Mouse (Mus musculus): ENCODE measurements around the gene Acbd4. TPM values are rescaled to one million over a fixed set of nuclear protein-coding genes. Genes with fewer than 3 reads are reported as not detected.

The Acbd4 gene
- polyA plus RNA-seq, 1 experiment from 2014 or later: 28.6 TPM

DNA sequence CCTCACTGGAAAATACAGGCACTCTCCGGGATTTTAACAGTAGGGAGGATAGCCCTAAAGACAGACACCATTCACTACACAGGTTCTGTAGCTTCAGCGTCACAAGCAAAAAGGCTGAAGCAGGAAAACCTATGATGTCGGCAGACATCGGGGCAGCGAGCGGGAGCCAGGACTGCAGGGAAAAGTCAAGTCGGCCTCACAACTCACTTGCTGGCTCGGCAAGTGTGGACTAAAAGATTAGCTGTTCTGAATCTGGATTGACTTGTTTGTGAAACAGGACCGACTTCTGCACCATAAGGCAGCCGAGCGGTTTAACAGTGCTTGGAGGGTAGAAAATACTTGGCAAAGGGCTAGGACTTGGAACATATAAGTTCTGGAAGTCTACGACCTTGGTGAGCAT is 11.5 kb downstream of the Acbd4 start:
- Histone ChIP-seq H3K27me3 (ENCODE audit: control insufficient read depth, insufficient read depth, low read length) (no peaks in the 10 kb centered on the region), H3K4me3 (ENCODE audit: low read depth, low read length) (no peak overlapping the region), H3K27ac (replicated peaks) (peak overlapping the region; percentile 91), H3K9ac (ENCODE audit: low read length) (peak overlapping the region; percentile 69; the same call in 1 of the 2 replicates), H3K9me3 (ENCODE audit: control insufficient read depth, low read length) (no peaks in the 10 kb centered on the region), H3K36me3 (ENCODE audit: control insufficient read depth, insufficient read depth, low read length) (no peaks in the 10 kb centered on the region), H3K4me1 (replicated peaks; ENCODE audit: control insufficient read depth, insufficient read depth) (peaks cover 18% of the 10 kb centered on the region), H3K4me2 (replicated peaks; ENCODE audit: low read depth) (0 out of 2 replicates have a peak overlapping the region, but pooled peaks have one; percentile 70)
- no peak for TF ChIP-seq CTCF (IDR thresholded peaks at IDR 0.05; ENCODE audit: low read depth)
- TF ChIP-seq EP300 (optimal IDR thresholded peaks at IDR 0.05): no peak
- 31% methylated on average over 12 of the region's 12 CpGs for WGBS
- peak; percentile 25 for DNase-seq (ENCODE audit: low spot score)
- no peak for ATAC-seq (ENCODE audit: low FRiP score, low TSS enrichment)

GRCm38 (mm10) chr11:103113771-103114170 is 12.3 kb downstream of the Acbd4 start:
- Histone ChIP-seq H3K4me1 (replicated peaks; ENCODE audit: control insufficient read depth, insufficient read depth) (peaks cover 21% of the 10 kb centered on the region), H3K4me3 (ENCODE audit: low read depth, low read length) (no peak overlapping the region), H3K4me2 (replicated peaks; ENCODE audit: low read depth) (no peak overlapping the region), H3K27me3 (ENCODE audit: control insufficient read depth, insufficient read depth, low read length) (no peaks in the 10 kb centered on the region), H3K27ac (replicated peaks) (peak overlapping the region; percentile 91; the same call in 1 of the 2 replicates), H3K9ac (ENCODE audit: low read length) (no peak overlapping the region), H3K36me3 (ENCODE audit: control insufficient read depth, insufficient read depth, low read length) (no peaks in the 10 kb centered on the region), H3K9me3 (ENCODE audit: control insufficient read depth, low read length) (no peaks in the 10 kb centered on the region)
- no peak for ATAC-seq (ENCODE audit: low FRiP score, low TSS enrichment)
- DNase-seq (ENCODE audit: low spot score): no peak
- TF ChIP-seq EP300 (optimal IDR thresholded peaks at IDR 0.05) (no peak), CTCF (IDR thresholded peaks at IDR 0.05; ENCODE audit: low read depth) (no peak)
- 66% methylated on average over 4 of the region's 4 CpGs for WGBS

DNA sequence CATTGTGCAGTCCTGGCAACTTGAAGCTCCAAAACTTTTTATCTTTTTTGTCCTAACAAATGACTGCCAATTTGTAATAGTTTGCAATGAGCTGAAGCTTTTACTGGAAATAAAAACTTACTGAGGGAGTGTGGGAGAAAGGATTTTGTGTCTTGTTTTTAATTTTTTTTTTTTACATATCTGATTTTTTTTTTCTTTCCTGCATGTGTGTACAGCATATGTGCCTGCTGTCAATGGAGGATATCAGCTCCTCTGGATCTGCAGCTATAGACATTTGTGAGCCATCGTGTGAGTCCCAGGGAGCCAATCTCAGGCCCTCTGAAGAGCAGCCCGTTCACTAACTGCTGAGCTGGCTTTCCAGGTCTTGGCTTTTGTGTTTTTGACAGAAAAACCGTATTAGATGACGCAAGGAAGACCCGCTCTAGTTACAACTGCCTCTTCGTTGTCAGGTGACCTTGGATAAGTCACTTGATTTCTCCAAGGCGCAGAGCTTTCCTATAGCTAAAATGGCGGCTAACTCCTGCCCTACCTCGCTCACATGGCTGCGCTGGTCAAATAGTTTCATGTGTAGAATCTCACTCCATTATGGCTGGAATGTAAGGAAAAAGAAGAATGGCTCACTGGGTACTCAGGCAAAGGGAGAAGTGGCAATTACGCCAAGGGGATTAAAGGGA is 12.9 kb downstream of the Acbd4 start:
- H3K36me3 ChIP-seq (ENCODE audit: control insufficient read depth, insufficient read depth, low read length): no peaks in the 10 kb centered on the region
- DNase-seq (ENCODE audit: low spot score) (no peak), ATAC-seq (ENCODE audit: low FRiP score, low TSS enrichment) (no peak)
- H3K4me1 ChIP-seq (replicated peaks; ENCODE audit: control insufficient read depth, insufficient read depth): peaks cover 21% of the 10 kb centered on the region
- H3K4me2 ChIP-seq (replicated peaks; ENCODE audit: low read depth): peak overlapping the region; percentile 66
- WGBS: 86% methylated on average over 11 of the region's 11 CpGs
- H3K9ac ChIP-seq (ENCODE audit: low read length): peak overlapping the region; percentile 80
- peak overlapping the region; percentile 94 for H3K27ac ChIP-seq (replicated peaks)
- no peaks in the 10 kb centered on the region for H3K9me3 ChIP-seq (ENCODE audit: control insufficient read depth, low read length)
- H3K27me3 ChIP-seq (ENCODE audit: control insufficient read depth, insufficient read depth, low read length): no peaks in the 10 kb centered on the region
- H3K4me3 ChIP-seq (ENCODE audit: low read depth, low read length): peak overlapping the region; percentile 53
- TF ChIP-seq CTCF (IDR thresholded peaks at IDR 0.05; ENCODE audit: low read depth) (no peak), EP300 (optimal IDR thresholded peaks at IDR 0.05) (no peak)

GRCm38 (mm10) chr11:103115163-103116007 is 13.9 kb downstream of the Acbd4 start:
- Histone ChIP-seq H3K4me2 (replicated peaks; ENCODE audit: low read depth) (peak overlapping the region; percentile 66), H3K27ac (replicated peaks) (peak overlapping the region; percentile 94), H3K9me3 (ENCODE audit: control insufficient read depth, low read length) (no peaks in the 10 kb centered on the region), H3K36me3 (ENCODE audit: control insufficient read depth, insufficient read depth, low read length) (no peaks in the 10 kb centered on the region), H3K27me3 (ENCODE audit: control insufficient read depth, insufficient read depth, low read length) (no peaks in the 10 kb centered on the region), H3K4me1 (replicated peaks; ENCODE audit: control insufficient read depth, insufficient read depth) (peaks cover 21% of the 10 kb centered on the region), H3K4me3 (ENCODE audit: low read depth, low read length) (peak overlapping the region; percentile 53), H3K9ac (ENCODE audit: low read length) (peak overlapping the region; percentile 80)
- ATAC-seq (ENCODE audit: low FRiP score, low TSS enrichment) (peak; percentile 69), DNase-seq (ENCODE audit: low spot score) (peak; percentile 82)
- TF ChIP-seq EP300 (optimal IDR thresholded peaks at IDR 0.05) (peak; percentile 95), CTCF (IDR thresholded peaks at IDR 0.05; ENCODE audit: low read depth) (no peak)
- WGBS: under 1% methylated on average over 34 of the region's 34 CpGs

- Histone ChIP-seq H3K36me3 (ENCODE audit: control insufficient read depth, insufficient read depth, low read length) (no peaks in the 10 kb centered on the region), H3K9me3 (ENCODE audit: control insufficient read depth, low read length) (no peaks in the 10 kb centered on the region), H3K27ac (replicated peaks) (peak within 1 kb of the TSS; percentile 94), H3K27me3 (ENCODE audit: control insufficient read depth, insufficient read depth, low read length) (no peaks in the 10 kb centered on the region), H3K4me1 (replicated peaks; ENCODE audit: control insufficient read depth, insufficient read depth) (peaks cover 21% of the 10 kb centered on the region), H3K9ac (ENCODE audit: low read length) (peak within 1 kb of the TSS; percentile 80), H3K4me3 (ENCODE audit: low read depth, low read length) (peak within 1 kb of the TSS; percentile 70), H3K4me2 (replicated peaks; ENCODE audit: low read depth) (peak within 1 kb of the TSS; percentile 86)
- ATAC-seq (ENCODE audit: low FRiP score, low TSS enrichment) (peak; percentile 95), DNase-seq (ENCODE audit: low spot score) (peak; percentile 100)
- under 1% methylated on average over 52 of the region's 53 CpGs for WGBS
- TF ChIP-seq EP300 (optimal IDR thresholded peaks at IDR 0.05) (no peak), CTCF (IDR thresholded peaks at IDR 0.05; ENCODE audit: low read depth) (no peak; the same call in none of the 2 replicates)
These were observed 14.7 kb downstream of the Acbd4 start, which contains the start of gene Hexim1 for GRCm38 (mm10) chr11:103116008-103116818. Gene Hexim1 (plus strand): TSS chr11:103116231.

Data from stomach, postnatal 0 days (tissue).